Mouse (Mus musculus): Measurements from ENCODE around the gene Hist1h2bg. TPM values are rescaled to one million over a fixed set of nuclear protein-coding genes. Genes with fewer than 3 reads are reported as not detected.
"Not testable (repeated sequence)": the region's sequence is repeated elsewhere in the genome, so short reads cannot be mapped to it uniquely, and the experiment has no call there.

The Hist1h2bg gene
- total RNA-seq, 1 experiment from 2014 or later = 130 TPM

DNA sequence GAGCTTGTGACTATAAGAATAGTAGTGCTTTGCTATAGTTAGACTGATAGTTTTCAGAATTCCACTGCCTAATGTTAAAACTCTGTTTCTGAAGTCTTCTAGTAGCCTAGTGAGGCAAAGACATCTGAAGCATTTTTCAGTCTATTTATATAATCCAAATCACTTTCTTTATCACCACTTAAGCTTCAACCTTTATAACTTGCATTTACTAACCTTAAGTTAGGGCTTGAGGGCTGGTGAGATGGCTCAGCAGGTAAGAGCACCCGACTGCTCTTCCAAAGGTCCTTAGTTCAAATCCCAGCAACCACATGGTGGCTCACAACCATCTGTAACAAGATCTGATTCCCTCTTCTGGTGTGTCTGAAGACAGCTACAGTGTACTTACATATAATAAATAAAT lies 31.4 kb upstream of the Hist1h2bg start:
- DNase-seq = not testable (repeated sequence)

DNA sequence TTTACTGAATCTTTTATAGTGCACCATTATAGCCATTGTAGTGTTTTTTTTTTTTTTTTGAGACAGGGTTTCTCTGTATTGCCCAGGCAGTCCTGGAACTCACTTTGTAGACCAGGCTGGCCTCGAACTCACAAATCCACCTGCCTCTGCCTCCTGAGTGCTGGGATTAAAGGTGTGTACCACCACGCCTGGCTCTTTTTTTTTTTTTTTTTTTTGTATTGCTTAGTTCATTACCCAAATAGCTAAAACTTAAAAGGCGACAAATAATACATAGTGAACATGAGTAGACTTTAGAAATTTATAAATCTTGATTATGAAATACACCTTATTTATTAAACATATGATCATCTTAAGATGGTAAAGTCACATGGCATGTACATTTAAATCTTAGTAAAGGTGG lies 29.7 kb upstream of the Hist1h2bg start:
- DNase-seq = no peak

- not testable (repeated sequence) for DNase-seq
Observed at GRCm38 (mm10) chr13:23542225-23542980, 28.8 kb upstream of the Hist1h2bg start.

- DNase-seq = peak; percentile 22
Observed at GRCm38 (mm10) chr13:23542999-23543607, 28.1 kb upstream of the Hist1h2bg start, which contains the start of gene Hist1h2bh. TSS of gene Hist1h2bh (minus strand) at chr13:23543392.

GRCm38 (mm10) chr13:23543965-23544786 lies 27.0 kb upstream of the Hist1h2bg start, which contains the start of gene Hist1h3f:
TSS of gene Hist1h3f (plus strand) at chr13:23544052.
- peak; percentile 53 for DNase-seq

DNA sequence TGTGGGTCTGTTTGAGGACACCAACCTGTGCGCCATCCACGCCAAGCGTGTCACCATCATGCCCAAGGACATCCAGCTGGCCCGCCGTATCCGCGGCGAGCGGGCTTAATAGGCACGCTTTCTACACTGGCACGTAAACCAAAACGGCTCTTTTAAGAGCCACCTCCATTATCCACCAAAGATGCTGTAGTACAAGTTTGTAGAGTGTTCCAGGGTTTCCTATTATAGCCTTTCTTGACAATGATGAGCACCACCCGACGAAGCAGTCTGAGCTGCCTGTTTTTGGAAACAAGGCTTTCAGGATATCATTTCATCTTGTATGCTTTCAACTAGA lies 26.4 kb upstream of the Hist1h2bg start:
- DNase-seq = not testable (repeated sequence)

DNA sequence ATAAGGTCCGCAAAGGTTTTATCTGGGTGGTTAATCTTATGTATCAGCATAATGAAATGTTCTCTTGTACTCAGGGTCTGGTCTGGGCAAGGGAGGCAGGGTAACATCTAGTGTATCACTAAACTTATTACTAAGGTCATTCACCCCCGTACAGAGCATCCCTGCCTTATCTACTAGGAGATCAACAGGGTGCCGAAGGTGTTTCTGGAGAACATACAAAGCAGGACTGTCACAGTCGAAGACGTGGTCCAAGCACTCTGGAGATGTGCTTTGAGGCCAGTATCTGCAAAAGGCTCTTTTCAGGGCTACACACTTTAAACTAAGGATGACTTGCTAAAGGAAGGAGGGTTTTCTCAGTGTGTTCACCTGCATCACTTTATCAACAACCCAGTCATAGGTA lies 24.5 kb upstream of the Hist1h2bg start:
- no peak for DNase-seq

DNA sequence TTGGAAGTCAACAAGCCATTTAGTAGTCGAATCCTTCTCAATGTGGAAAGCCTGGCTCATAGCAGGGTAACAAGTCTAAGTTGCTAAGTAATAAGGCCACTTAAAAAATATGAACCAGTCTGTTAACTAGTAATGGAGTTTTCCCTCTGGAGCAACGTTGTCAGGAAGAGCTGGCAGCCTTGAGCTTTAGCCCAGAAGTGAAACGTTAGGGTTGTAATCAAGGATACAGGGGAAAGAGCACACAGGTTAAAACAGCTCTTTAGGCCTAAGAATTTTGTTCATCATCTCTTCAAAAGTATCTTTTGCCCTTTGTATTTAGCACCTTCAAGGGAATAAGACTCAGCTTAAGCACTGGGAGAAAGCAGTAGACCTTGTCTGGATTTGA lies 20.4 kb upstream of the Hist1h2bg start:
- no peak for DNase-seq

- peak; percentile 70 for DNase-seq
Observed at GRCm38 (mm10) chr13:23551146-23551834, 19.9 kb upstream of the Hist1h2bg start, which contains the start of gene Hist1h4f. TSS of gene Hist1h4f (minus strand) at chr13:23551648.

GRCm38 (mm10) chr13:23551931-23552914 lies 19.0 kb upstream of the Hist1h2bg start:
- no peak for DNase-seq

- no peak for DNase-seq
Observed at GRCm38 (mm10) chr13:23552962-23553361, 18.2 kb upstream of the Hist1h2bg start, which contains the start of gene Hist1h1d. TSS of gene Hist1h1d (plus strand) at chr13:23553262.

DNA sequence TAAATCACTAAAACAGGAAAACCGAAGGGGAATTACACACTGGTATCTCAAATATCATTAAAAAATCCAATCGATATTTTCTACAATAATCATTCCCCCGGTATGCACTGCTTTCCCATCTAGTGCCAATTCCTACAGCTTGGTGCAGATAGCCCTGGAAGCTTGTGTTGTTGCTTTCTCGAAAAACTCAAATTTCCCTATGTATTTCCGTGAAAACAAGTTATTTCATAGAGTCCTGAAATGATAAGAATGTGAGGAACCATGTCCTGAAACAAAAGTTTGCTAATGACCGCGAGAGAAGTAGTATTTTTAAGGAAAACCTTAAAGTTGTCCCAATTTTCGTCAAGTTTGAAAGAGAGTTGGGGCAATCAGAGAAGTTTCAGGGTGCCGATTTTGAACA lies 16.8 kb upstream of the Hist1h2bg start:
- no peak for DNase-seq

DNA sequence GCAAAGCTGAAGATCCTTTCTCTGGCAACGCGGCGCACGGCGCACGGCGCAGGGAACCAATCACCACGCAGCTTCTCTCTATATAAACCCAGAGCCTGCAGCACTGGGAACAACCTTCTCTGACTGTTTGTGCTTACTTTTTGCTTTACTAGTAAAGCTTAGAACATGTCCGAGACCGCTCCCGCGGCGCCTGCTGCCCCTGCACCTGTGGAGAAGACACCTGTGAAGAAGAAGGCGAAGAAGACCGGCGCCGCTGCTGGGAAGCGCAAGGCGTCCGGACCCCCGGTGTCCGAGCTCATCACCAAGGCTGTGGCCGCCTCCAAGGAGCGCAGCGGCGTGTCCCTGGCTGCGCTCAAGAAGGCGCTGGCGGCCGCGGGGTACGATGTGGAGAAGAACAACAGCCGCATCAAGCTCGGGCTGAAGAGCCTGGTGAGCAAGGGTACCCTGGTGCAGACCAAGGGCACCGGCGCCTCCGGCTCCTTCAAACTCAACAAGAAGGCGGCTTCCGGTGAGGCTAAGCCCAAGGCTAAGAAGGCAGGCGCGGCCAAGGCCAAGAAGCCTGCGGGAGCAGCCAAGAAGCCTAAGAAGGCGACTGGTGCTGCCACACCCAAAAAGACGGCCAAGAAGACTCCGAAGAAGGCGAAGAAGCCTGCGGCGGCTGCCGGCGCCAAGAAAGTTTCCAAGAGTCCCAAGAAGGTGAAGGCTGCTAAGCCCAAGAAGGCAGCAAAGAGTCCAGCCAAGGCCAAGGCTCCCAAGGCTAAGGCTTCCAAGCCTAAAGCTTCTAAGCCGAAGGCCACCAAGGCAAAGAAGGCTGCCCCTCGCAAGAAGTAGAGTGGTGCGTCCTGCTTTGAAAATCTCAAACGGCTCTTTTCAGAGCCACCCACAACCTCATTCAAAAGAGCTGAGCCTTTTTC lies 16.0 kb upstream of the Hist1h2bg start:
- peak; percentile 70 for DNase-seq

DNA sequence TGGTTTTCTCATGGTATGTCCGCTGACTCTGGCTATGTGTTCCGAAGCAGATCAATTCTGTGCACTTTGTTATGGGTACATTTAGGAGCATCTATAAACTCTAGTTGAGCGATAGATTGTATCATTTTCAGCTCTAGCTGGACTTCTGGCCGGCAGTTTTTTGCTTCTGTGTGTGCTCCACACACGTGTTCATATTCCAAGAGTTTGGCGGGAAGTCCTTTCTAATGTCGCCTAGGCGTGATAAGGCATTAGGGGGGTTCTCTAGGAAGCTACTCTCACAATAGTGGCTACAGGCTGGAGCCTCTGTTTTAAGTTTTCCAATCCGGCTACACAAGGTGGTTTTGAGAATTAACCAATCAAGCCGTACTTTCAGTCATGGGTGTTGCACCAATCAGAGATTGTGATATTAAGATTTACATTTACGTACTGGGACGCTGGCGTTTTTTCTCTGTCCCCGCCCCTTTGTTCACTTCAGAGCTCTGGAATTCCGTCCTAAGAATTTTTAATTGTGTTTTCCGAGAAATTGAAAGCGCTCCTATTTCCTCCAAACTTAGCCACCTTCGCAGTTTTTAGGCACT lies 15.3 kb upstream of the Hist1h2bg start:
- DNase-seq = peak; percentile 30

DNA sequence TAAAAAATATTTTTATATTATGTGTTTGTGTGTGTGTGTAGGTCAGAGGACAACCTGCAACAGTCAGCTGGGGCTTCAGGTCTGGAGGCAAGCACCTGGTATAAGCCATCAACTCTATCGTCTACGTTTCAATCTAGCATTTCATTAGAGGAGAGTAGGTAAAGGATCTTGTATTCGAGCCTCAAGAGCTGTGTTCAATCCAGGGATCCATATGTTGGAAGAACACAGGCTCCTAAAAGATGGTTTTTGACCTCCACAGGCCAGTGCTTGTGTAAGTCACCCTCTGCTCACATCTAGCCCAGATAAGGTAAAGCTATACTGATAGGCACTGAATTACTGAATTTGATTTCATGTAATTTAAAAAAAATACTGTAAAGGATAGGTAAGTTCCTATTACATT lies 14.3 kb upstream of the Hist1h2bg start:
- DNase-seq = no peak

DNA sequence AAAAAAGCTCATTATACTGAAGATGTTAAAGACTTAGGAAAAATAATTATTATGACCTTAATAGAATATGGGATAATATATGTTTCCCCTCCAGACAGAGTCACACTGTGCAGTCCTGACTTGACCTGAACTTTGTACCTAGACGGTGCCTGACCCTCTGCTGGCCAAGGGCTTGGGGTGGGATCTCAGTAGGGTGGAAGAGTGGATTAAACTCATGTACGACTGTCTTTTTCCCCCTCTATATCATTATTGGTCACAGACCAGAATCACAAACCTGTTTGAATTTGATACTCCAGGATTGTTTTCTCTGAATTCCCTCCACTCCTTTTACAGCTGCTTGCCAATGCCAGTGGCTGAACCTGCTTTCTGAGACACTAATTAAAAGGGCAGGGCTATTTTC lies 10.5 kb upstream of the Hist1h2bg start:
- not testable (repeated sequence) for DNase-seq

GRCm38 (mm10) chr13:23561531-23561882 lies 9.7 kb upstream of the Hist1h2bg start:
- DNase-seq = not testable (repeated sequence)

- DNase-seq = peak; percentile 84
Observed at GRCm38 (mm10) chr13:23561883-23562659, 9.1 kb upstream of the Hist1h2bg start, which contains the start of gene Hist1h3e. TSS of gene Hist1h3e (minus strand) at chr13:23562369.

Data from adrenal gland, postnatal 25 days (tissue).